Mouse (Mus musculus): ENCODE results near the gene Ank2. TPM values are rescaled to one million over a fixed set of nuclear protein-coding genes. Genes with fewer than 3 reads are reported as not detected.
"Not testable (repeated sequence)": the region's sequence is repeated elsewhere in the genome, so short reads cannot be mapped to it uniquely, and the experiment has no call there.

The Ank2 gene
- total RNA-seq, 2 experiments from 2014 or later: 675 to 811 TPM

- DNase-seq (ENCODE audit: extremely low spot score in 1 of 2, low spot score in 1 of 2): no peak
Measured at GRCm38 (mm10) chr3:127487302-127487701, 11.8 kb downstream of the Ank2 start.

GRCm38 (mm10) chr3:127485174-127485573, 14.0 kb downstream of the Ank2 start:
- DNase-seq (ENCODE audit: extremely low spot score in 1 of 2, low spot score in 1 of 2): no peak

GRCm38 (mm10) chr3:127481658-127482057, 17.5 kb downstream of the Ank2 start:
- DNase-seq (ENCODE audit: extremely low spot score in 1 of 2, low spot score in 1 of 2): no peak

DNA sequence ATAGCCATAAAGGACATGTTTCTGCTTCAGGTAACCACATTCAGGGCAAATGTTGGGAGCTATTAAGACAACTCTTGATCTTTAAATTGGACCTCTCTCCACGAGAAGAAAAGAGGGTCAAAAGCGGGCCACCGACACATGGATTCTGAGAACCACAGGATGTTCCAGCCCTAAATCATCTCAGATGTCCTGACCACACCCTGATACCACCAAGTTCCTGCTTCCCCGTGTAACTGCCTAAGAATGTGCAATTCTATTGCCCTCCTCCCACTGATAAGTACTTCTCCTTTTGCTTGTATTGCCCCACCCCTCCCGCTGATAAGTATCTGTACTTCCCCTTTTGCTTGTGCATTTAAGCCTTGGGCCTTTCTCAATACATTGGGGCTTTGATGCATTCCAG, 18.8 kb downstream of the Ank2 start:
- not testable (repeated sequence) for DNase-seq (ENCODE audit: extremely low spot score in 1 of 2, low spot score in 1 of 2)

DNA sequence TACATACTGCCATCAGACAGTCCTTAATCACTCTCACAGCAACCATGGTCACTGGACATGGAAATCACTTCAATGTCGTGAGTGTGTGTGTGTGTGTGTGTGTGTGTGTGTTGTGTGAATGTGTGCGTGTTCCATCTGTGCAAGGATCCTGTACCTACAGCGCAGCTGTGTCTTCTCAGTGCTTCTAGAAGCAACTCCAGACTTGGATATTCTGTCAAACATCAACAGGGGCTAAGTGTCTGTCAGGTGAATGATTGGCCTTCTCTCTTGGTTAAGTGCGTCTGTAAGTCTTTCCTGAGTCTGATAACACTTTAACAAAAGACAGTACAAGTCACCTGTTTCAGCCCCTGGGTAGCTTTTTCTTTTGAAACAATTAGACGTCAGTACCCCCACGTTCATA, 25.0 kb downstream of the Ank2 start:
- DNase-seq (ENCODE audit: extremely low spot score in 1 of 2, low spot score in 1 of 2): no peak

DNA sequence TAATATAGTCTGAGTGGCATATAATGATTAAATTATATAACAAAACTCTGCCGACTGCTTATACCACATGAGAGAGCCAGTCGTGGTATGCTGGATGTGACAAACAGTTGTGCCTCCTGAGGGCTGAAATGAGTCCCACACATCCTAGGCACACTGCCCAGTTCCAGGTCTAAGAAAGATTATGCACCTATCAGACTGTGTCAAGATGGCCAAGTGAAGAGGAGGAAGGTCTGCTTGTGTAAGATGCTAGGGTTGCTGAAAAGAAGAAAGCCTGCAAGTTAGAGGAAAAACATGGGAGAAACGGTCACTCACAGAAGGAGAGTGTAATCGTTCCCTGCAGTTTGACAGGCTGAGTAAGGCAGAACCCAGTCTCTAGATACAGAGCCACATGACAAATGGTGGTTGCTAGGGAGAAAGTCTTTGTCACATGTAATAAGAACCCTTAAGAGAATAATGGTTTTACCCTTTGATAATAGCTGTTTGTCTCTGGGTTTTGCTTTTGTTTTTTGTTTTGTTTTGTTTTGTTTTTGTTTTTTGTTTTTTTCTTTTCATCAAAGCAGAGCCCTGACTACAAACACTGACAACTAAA, 29.9 kb downstream of the Ank2 start:
- DNase-seq (ENCODE audit: extremely low spot score in 1 of 2, low spot score in 1 of 2): no peak

DNA sequence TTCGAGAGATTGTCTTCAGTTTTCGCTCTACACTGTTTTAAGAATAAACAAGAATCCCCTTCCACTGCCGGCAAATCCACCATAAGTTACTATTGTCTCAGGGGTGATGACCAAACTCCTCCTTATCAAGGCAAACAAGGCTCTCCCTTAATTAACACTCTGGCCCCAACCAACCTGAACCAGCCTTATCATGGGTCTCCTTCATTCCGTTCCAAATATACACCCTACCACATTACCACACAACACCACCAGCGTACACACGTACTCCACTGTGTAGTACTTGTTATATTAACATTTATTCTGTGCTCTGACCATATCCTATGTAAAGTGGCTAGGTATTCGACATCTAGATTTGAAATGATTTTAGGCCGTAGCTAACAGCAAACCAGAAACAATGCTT, 30.6 kb downstream of the Ank2 start:
- no peak for DNase-seq (ENCODE audit: extremely low spot score in 1 of 2, low spot score in 1 of 2)

DNA sequence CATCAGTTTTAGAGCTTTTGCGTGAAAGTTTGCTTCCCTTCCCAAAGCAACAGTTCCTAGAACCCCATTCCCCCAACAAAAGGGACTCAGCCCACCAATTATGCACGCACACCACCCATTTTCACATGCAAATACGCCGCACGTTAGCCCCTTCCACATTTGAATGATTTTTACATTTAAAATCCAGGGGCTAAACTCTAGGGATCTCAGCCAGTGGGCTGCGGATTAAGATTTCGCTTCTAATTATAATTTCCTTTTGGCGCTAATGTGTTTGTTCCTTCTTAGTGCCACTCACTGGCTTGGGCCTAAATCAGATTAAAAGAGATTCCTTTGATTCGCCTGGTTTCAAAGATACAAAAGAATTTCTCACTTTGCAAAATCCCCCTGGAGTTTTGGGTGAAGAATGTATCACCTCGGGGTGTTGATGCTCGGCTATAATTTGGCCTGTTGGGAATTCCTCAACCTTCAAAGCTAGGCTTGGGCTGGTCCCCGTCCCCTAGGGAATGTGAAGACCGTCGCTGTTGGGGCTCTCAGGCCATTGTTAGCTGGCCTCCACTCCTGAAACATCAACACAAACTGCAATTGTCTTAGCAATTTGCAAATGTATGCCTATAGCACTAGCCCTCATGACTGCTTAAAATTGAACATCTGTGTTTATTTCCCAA, 35.2 kb downstream of the Ank2 start:
- DNase-seq (ENCODE audit: extremely low spot score in 1 of 2, low spot score in 1 of 2): no peak

GRCm38 (mm10) chr3:127463165-127463564, 36.0 kb downstream of the Ank2 start:
- DNase-seq (ENCODE audit: extremely low spot score in 1 of 2, low spot score in 1 of 2): no peak

DNA sequence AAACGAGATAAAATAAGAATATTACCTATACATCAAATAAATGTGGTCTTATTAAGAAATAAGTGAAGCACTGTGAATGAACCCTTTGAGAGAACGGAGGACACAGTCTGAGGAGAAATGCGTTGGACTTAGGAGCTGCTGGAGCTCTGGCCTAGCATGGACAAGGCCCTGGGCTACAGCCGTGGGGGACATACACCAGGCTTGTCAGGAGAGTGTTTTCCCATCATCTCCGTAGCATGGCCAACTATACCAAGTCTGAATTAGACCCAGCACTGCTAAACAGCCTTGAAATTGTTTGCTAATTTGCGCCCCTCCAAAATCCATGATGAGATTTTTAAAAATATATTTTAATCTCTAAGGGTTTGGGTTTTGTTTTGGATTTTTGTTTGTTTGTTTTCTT, 36.7 kb downstream of the Ank2 start:
- no peak for DNase-seq (ENCODE audit: extremely low spot score in 1 of 2, low spot score in 1 of 2)

- DNase-seq (ENCODE audit: extremely low spot score in 1 of 2, low spot score in 1 of 2): no peak
Measured at GRCm38 (mm10) chr3:127460891-127461437, 38.2 kb downstream of the Ank2 start.

DNA sequence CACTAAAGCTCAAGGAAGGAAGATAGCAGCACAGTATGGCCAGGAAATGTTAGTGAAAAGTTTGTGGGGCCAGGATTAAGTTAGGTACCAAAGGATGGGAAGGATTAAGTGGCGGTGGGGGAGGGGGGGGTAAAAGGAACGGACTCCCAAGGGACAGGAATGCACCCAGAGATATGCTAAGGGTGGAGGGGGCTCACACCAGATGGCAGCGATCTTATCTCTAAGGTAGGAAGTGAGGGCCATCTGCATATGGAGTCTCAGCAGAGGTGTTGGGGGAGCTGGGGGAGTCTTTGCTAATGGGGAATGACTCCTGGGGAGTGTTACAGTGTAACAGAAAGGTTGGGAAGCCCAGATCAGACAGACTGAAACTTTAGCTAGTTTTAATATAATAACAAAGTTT, 39.3 kb downstream of the Ank2 start:
- DNase-seq (ENCODE audit: extremely low spot score in 1 of 2, low spot score in 1 of 2): no peak

- DNase-seq (ENCODE audit: extremely low spot score in 1 of 2, low spot score in 1 of 2): no peak
Measured at GRCm38 (mm10) chr3:127458925-127459324, 40.2 kb downstream of the Ank2 start.

DNA sequence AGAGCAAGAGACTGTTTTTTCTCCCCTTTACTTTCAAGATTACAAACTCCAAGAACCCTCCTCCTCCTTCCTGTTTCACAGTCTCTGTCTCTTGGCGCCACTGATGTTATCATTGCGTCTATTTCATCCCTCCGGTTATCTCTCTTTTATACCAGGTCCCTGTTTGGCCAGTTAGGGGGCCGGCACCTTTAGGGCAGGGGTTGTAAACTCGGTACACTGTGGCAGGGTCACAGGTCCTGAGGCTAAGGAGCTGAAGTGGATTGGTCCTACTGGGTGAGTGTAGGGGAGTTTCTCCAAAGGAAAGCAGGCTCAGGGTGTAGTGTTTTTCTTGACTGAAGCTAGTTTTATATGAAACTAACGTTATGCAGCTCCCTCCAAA, 40.7 kb downstream of the Ank2 start:
- no peak for DNase-seq (ENCODE audit: extremely low spot score in 1 of 2, low spot score in 1 of 2)

DNA sequence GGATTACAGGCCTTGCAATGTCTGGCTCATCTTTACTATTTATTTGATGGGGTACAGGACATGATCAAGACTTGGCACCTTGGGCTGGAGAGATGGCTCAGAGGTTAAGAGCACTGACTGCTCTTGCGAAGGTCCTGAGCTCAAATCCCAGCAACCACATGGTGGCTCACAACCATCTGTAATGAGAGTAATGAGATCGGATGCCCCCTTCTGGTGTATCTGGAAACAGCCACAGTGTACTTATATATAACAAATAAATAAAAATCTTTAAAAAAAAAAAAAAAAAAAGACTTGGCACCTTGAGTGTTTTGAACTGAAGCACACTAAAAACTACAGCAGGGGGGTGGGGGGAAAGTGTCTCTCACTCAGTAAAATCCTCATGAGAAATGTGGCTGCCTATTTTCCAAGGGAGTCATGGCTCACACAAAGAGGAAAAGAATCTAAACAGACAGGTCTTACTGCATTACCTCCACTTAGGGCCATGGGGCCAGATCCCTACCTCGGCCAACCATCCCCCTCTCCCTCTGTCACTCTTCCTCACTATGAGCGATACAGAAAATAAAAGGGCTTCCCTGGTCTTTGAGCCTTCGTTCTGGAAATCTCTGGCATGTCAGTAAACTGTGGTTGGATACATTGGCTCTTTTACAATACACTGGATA, 41.3 kb downstream of the Ank2 start:
- DNase-seq (ENCODE audit: extremely low spot score in 1 of 2, low spot score in 1 of 2): no peak

GRCm38 (mm10) chr3:127453738-127454137, 45.4 kb downstream of the Ank2 start:
- DNase-seq (ENCODE audit: extremely low spot score in 1 of 2, low spot score in 1 of 2): no peak

DNA sequence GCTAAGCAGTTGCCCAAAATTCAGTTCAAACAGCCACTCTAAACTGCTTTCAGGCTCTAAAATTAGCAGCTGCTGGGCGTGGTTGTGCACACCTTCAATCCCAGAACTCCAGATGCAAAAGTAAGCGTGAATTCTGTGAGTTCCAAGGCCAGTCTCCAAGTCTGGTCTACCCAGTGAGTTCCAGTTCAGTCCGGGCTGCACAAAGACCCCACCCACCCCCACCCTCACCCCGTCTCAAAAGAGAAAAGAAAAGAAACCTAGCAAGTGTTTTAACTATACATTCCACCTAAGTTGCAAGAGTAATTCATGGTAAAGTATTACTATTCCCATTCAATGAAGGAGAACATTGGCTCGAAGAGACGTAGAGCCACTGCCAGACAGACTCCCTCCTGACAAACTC, 45.9 kb downstream of the Ank2 start:
- DNase-seq (ENCODE audit: extremely low spot score in 1 of 2, low spot score in 1 of 2): no peak

DNA sequence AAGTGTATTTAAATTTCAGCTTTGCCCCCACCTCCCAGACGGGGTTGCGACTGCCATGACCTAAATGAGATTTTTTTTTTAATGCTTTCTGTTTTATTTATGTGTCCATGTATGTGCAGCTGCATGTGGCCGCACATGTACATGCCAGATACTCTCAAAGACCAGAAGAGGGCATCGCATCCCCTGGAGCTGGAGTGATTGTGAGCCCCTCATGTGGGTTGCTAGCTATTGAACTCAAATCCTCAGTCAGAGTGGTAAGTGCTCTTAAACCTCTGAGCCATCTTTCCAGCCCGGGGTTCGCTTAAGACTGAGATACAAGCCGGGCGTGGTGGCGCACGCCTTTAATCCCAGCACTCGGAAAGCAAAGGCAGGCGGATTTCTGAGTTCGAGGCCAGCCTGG, 46.9 kb downstream of the Ank2 start:
- DNase-seq (ENCODE audit: extremely low spot score in 1 of 2, low spot score in 1 of 2): no peak

GRCm38 (mm10) chr3:127451741-127452140, 47.4 kb downstream of the Ank2 start:
- no peak for DNase-seq (ENCODE audit: extremely low spot score in 1 of 2, low spot score in 1 of 2)

DNA sequence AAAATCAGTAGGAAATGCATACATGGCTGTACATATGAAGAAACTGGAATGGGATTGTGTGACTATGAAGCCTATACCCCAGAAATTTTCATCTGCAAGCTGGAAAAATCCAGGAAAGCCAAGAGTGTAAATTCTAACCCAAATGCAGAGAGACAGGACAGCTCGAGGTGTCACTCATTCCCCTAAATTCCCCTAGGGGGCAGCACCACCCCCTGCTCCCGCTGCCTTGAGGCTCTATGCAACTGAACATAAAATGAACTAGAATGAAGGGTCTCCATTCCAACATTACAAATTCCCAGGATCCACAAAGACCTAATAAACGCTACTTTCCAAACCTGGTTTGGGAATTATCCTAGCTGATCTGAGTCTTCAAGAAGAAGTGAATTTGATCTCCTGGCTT, 48.1 kb downstream of the Ank2 start:
- DNase-seq (ENCODE audit: extremely low spot score in 1 of 2, low spot score in 1 of 2): peak; percentile 29 to 63

- DNase-seq (ENCODE audit: extremely low spot score in 1 of 2, low spot score in 1 of 2): peak; percentile 33 to 82
Measured at GRCm38 (mm10) chr3:127446173-127446572, 53.0 kb downstream of the Ank2 start.

- DNase-seq (ENCODE audit: extremely low spot score in 1 of 2, low spot score in 1 of 2): no peak
Measured at GRCm38 (mm10) chr3:127433291-127433690, 65.9 kb downstream of the Ank2 start.

Data from layer of hippocampus, postnatal 25 days (tissue).